Mouse (Mus musculus) lung, postnatal 0 days (tissue): ENCODE data around the gene Wdr82. TPM values are rescaled to one million over a fixed set of nuclear protein-coding genes. Genes with fewer than 3 reads are reported as not detected.

ENCODE experiments used
- ATAC-seq: fragments of 200-750 bp; cut with Nextera tagmentation; 2 replicates; pipeline ENCODE4 v1.8.0; 2017; ENCODE audit warnings: moderate library complexity
- DNase-seq: peaks from one replicate; pipeline ENCODE4 v3.0.0-alpha.2; 2016; ENCODE audit warnings: low spot score
- H3K27ac ChIP-seq: fragments of 300-500 bp; sonication (generic); 2 replicates; pipeline ENCODE4 v1.5.1; 2014; ENCODE audit warnings: antibody characterized with exemption, mild to moderate bottlenecking, low read length, mixed read lengths
- H3K27me3 ChIP-seq: fragments of 300-500 bp; sonication (generic); replicated peaks from 2 replicates; pipeline ENCODE4 v1.6.1; 2014; ENCODE audit warnings: low read length, mixed read lengths; ENCODE audit not compliant: insufficient read depth
- H3K36me3 ChIP-seq: fragments of 300-500 bp; sonication (generic); 2 replicates; pipeline ENCODE4 v1.6.1; 2014; ENCODE audit warnings: low read length, mixed read lengths; ENCODE audit not compliant: insufficient read depth
- H3K4me1 ChIP-seq: fragments of 300-500 bp; sonication (generic); 2 replicates; pipeline ENCODE4 v1.6.1; 2014; ENCODE audit warnings: antibody characterized with exemption, low read depth, low read length, mixed read lengths; ENCODE audit not compliant: insufficient read depth
- H3K4me2 ChIP-seq: fragments of 300-500 bp; sonication (generic); replicated peaks from 2 replicates; pipeline ENCODE4 v1.6.1; 2014; ENCODE audit warnings: low read depth, mild to moderate bottlenecking, low read length, moderate library complexity, mixed read lengths
- H3K4me3 ChIP-seq: fragments of 300-500 bp; sonication (generic); 2 replicates; pipeline ENCODE4 v1.5.1; 2014; ENCODE audit warnings: low read depth, low read length
- H3K9ac ChIP-seq: fragments of 300-500 bp; sonication (generic); replicated peaks from 2 replicates; pipeline ENCODE4 v1.6.1; 2014; ENCODE audit warnings: low read depth, mild to moderate bottlenecking
- H3K9me3 ChIP-seq: fragments of 300-500 bp; sonication (generic); 2 replicates; pipeline ENCODE4 v1.6.1; 2016; ENCODE audit warnings: low read length, mixed read lengths
- CTCF ChIP-seq: IDR thresholded peaks from 2 replicates; pipeline ENCODE4 v1.5.1; 2016; ENCODE audit warnings: antibody characterized with exemption, mild to moderate bottlenecking
- EP300 ChIP-seq: IDR thresholded peaks from 2 replicates; pipeline ENCODE4 v1.6.1; 2016; ENCODE audit warnings: antibody characterized with exemption, mild to moderate bottlenecking, control low read depth
- WGBS: fragments of 180-500 bp; shearing (Covaris S2); extraction: QIAGEN DNeasy Blood & Tissue Kit; methylation state at CpG from one replicate; pipeline ENCODE4 v1.1.7; 2014; 5-methylcytosine and 5-hydroxymethylcytosine counted together
- polyA plus RNA-seq: library from polyadenylated mRNA; unstranded; fragments of >200 nt; fragmentation: Nextera tagmentation; extraction: Ambion mirVana; gene quantifications from 2 replicates; pipeline ENCODE4 v1.2.1, GENCODE M21; 2015

Gene Wdr82
- polyA plus RNA-seq, 1 experiment from 2014 or later, result 11.3 TPM

- Histone ChIP-seq H3K9ac (no peak overlapping the region), H3K27ac (no peak overlapping the region), H3K4me2 (peak overlapping the region; percentile 79), H3K27me3 (no peaks in the 10 kb centered on the region), H3K4me3 (no peak overlapping the region), H3K4me1 (peaks cover 11% of the 10 kb centered on the region; the same call in 1 of the 2 replicates), H3K36me3 (no peaks in the 10 kb centered on the region), H3K9me3 (no peaks in the 10 kb centered on the region)
- DNase-seq (no peak), ATAC-seq (no peak)
- 23% methylated on average over 6 of the region's 6 CpGs for WGBS
- TF ChIP-seq CTCF (no peak), EP300 (no peak)
These were observed 811 bp upstream of the Wdr82 start for GRCm38 (mm10) chr9:106169917-106170316.

DNA sequence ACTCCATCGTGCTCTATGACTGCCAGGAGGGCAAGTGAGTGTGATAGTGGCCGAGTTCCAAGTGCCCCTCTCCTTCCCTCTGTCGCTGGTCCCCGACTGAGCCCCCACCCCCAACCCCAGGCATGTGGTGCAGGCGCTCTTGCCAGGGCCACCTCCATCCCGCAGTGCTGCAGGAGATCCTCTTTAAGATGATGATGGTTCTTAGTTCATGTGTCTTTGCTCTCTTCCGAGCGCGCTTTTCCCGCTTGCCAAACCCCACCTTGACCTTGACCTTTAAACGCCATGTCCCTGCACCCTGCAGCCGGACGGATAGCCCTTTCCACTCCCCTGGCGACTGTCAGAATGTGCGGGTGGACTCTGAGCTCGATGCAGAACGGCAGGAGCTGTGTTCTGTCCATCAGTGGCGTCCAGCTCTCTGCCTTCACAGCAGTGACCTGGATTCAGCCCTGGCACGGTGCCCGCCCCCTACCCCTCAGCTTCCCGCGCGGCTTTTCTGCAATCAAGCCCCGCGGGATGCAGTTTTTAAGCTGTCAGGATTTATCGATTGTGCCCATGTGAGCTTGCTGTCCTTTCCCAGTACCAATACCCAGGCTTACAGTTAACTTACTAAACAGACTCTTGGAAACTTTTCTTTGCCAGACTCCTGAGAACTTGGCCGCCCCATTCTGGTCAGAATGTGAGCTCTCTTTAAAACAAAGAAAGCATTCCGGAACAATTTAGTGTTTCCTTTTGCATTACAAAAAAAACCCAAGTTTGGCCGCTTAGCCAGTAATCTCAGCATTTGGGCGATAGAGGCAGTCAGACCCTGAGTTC is 824 bp downstream of the Wdr82 start:
- no peaks in the 10 kb centered on the region for H3K9me3 ChIP-seq
- H3K36me3 ChIP-seq, result no peaks in the 10 kb centered on the region
- peak overlapping the region; percentile 76 for H3K9ac ChIP-seq
- peak overlapping the region; percentile 98 for H3K27ac ChIP-seq
- H3K27me3 ChIP-seq, result no peaks in the 10 kb centered on the region
- TF ChIP-seq CTCF (no peak), EP300 (no peak)
- H3K4me1 ChIP-seq, result peaks cover 11% of the 10 kb centered on the region; the same call in 1 of the 2 replicates
- H3K4me3 ChIP-seq, result peak overlapping the region; percentile 91
- DNase-seq (peak; percentile 60), ATAC-seq (peak; percentile 31)
- H3K4me2 ChIP-seq, result peak overlapping the region; percentile 79
- under 1% methylated on average over 29 of the region's 30 CpGs for WGBS

DNA sequence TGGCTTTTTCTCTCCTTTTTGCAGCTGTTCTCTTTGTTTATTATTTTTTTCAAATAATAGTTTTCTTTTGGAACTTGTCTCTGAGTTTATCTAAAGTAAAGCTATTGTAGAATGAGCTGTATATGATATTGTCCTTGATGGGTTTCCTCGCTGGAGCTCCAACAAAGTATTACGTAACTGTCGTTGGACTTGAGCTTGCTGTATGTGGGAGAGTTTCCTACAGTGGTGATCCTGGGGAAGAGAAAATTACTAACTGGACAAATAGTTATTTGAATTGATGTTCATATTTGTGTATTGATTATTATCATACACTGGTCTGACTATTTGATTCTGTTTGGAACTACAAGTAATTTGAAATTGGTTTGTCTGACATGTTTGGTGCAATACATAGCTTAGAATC is 1.8 kb downstream of the Wdr82 start:
- H3K27ac ChIP-seq, result no peak overlapping the region
- H3K9ac ChIP-seq, result 0 out of 2 replicates have a peak overlapping the region, but pooled peaks have one; percentile 76
- H3K27me3 ChIP-seq, result no peaks in the 10 kb centered on the region
- 2% methylated on average over 3 of the region's 3 CpGs for WGBS
- H3K4me3 ChIP-seq, result peak overlapping the region; percentile 91
- H3K9me3 ChIP-seq, result no peaks in the 10 kb centered on the region
- H3K4me1 ChIP-seq, result peaks cover 11% of the 10 kb centered on the region; the same call in 1 of the 2 replicates
- H3K36me3 ChIP-seq, result no peaks in the 10 kb centered on the region
- DNase-seq, result peak; percentile 66
- TF ChIP-seq EP300, result no peak
- no peak for TF ChIP-seq CTCF
- ATAC-seq, result no peak
- peak overlapping the region; percentile 79 for H3K4me2 ChIP-seq

- DNase-seq (no peak), ATAC-seq (no peak)
- H3K4me3 ChIP-seq, result no peak overlapping the region
- WGBS, result 48% methylated on average over 2 of the region's 2 CpGs
- H3K4me1 ChIP-seq, result peaks cover 11% of the 10 kb centered on the region; the same call in 1 of the 2 replicates
- TF ChIP-seq CTCF, result no peak
- no peak for TF ChIP-seq EP300
- H3K9me3 ChIP-seq, result no peaks in the 10 kb centered on the region
- no peak overlapping the region for H3K27ac ChIP-seq
- H3K27me3 ChIP-seq, result no peaks in the 10 kb centered on the region
- no peak overlapping the region for H3K9ac ChIP-seq
- H3K4me2 ChIP-seq, result peak overlapping the region; percentile 79
- peaks cover 8% of the 10 kb centered on the region; the same call in 1 of the 2 replicates for H3K36me3 ChIP-seq
These were observed 2.6 kb downstream of the Wdr82 start for GRCm38 (mm10) chr9:106173363-106173762.

DNA sequence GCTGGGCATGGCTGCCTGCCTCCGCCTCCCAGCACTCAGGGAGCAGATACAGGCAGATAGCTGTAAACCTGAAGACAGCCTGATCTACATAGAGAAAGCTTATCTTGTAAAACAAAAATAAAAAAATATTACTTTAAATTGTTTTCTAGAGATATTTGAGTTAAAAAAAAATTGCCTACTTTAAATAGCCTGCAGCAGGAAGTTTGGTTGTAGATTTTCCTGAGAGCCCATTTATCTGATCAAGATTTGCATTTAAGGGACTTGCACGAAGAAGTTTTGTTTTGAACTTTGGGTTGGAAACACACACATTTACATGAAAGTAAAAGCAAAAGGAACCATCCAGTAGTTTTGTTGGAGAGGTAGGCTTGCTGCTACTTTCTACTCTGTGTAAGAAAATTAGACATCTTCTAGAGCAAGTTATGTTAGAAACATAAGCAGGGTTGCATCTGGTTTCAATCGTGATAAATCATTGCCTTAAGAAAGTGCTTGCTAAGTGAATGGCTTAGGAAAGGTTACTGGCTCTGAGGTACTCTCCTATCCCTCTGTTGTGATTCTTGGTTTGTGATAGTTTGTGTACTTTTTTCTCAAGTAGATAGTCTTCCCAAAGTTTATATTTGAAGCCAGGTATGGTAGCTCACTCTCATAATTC is 4.9 kb downstream of the Wdr82 start:
- H3K9ac ChIP-seq, result no peak overlapping the region
- DNase-seq (no peak), ATAC-seq (no peak)
- H3K27me3 ChIP-seq, result no peaks in the 10 kb centered on the region
- peaks cover 8% of the 10 kb centered on the region; the same call in 1 of the 2 replicates for H3K4me1 ChIP-seq
- peaks cover 11% of the 10 kb centered on the region; the same call in 1 of the 2 replicates for H3K36me3 ChIP-seq
- H3K9me3 ChIP-seq, result no peaks in the 10 kb centered on the region
- TF ChIP-seq CTCF (no peak), EP300 (no peak)
- H3K27ac ChIP-seq, result no peak overlapping the region
- H3K4me2 ChIP-seq, result no peak overlapping the region
- no peak overlapping the region for H3K4me3 ChIP-seq
- 58% methylated on average over 3 of the region's 3 CpGs for WGBS

DNA sequence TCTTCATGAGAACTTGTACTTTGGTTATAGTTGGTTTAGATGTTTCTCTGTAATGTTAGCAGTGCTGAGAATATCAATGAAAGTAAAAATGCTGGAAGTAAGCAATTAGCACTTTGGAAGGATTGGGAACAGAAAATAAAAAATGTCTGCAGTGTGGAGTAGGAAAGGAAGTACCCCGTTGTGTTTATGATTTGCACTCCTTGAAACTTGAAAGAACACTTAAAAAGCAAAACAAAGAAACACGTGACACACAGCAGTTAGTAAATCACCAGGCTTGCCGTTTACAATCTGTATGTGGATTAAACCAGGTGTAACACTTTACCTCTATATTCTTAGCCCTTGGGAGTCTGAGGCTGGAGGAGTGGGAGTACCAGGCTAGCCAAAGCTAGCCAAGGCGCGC is 6.0 kb downstream of the Wdr82 start:
- TF ChIP-seq CTCF (no peak), EP300 (no peak)
- Histone ChIP-seq H3K4me3 (no peak overlapping the region), H3K36me3 (peaks cover 17% of the 10 kb centered on the region; the same call in 1 of the 2 replicates), H3K4me2 (no peak overlapping the region), H3K4me1 (peaks cover 8% of the 10 kb centered on the region; the same call in 1 of the 2 replicates), H3K9me3 (no peaks in the 10 kb centered on the region), H3K9ac (no peak overlapping the region), H3K27ac (no peak overlapping the region), H3K27me3 (no peaks in the 10 kb centered on the region)
- no peak for DNase-seq
- no peak for ATAC-seq
- WGBS, result 62% methylated on average over 5 of the region's 5 CpGs
